Mouse (Mus musculus) common myeloid progenitor, adult 5-6 weeks (primary cell): ENCODE measurements around the gene Fbxw2. TPM values are rescaled to one million over a fixed set of nuclear protein-coding genes. Genes with fewer than 3 reads are reported as not detected.
"Not testable (repeated sequence)": the region's sequence is repeated elsewhere in the genome, so short reads cannot be mapped to it uniquely, and the experiment has no call there.

Experiments
- ATAC-seq: replicated peaks from 2 replicates; pipeline ENCODE4 v1.8.0; 2016; ENCODE audit warnings: low read depth, mild to moderate bottlenecking, moderate TSS enrichment, inconsistent platforms; ENCODE audit not compliant: poor library complexity, severe bottlenecking
- total RNA-seq: library from RNA; stranded (forward); fragments of 200-1000, 187-1606 nt; gene quantifications from 2 replicates; pipeline ENCODE4 v1.2.3, GENCODE M21; 2017

Fbxw2 gene
- total RNA-seq: 59.0 and 63.9 TPM in 2 replicates

GRCm38 (mm10) chr2:34825827-34826459 lies at the start of gene Fbxw2:
Gene Fbxw2, minus strand, starts transcription at chr2:34826311.
- ATAC-seq: peak; percentile 98

- ATAC-seq: no peak
These were observed 48.8 kb upstream of the Fbxw2 start, which contains the start of gene Psmd5 for GRCm38 (mm10) chr2:34874816-34875345. Gene Psmd5, minus strand, starts transcription at chr2:34874968.

GRCm38 (mm10) chr2:34874271-34874670 lies 48.2 kb upstream of the Fbxw2 start, which contains the start of gene Cutal:
Gene Cutal, plus strand, starts transcription at chr2:34874396.
- ATAC-seq: no peak

GRCm38 (mm10) chr2:34870520-34871474 lies 44.7 kb upstream of the Fbxw2 start:
- ATAC-seq: peak; percentile 92

- ATAC-seq: peak; percentile 63
These were observed 43.6 kb upstream of the Fbxw2 start for GRCm38 (mm10) chr2:34869680-34870079.

- ATAC-seq: no peak
These were observed 31.6 kb upstream of the Fbxw2 start for GRCm38 (mm10) chr2:34857728-34858127.

GRCm38 (mm10) chr2:34855265-34855664 lies 29.2 kb upstream of the Fbxw2 start:
- 0 out of 2 replicates have a peak, but pooled peaks have one; percentile 36 for ATAC-seq

GRCm38 (mm10) chr2:34847702-34848101 lies 21.6 kb upstream of the Fbxw2 start:
- ATAC-seq: no peak

- no peak for ATAC-seq
These were observed 17.3 kb upstream of the Fbxw2 start for GRCm38 (mm10) chr2:34843211-34843939.

GRCm38 (mm10) chr2:34841706-34842105 lies 15.6 kb upstream of the Fbxw2 start:
- no peak for ATAC-seq

- not testable (repeated sequence) for ATAC-seq
These were observed 14.0 kb upstream of the Fbxw2 start for GRCm38 (mm10) chr2:34840143-34840542.

- ATAC-seq: no peak
These were observed 9.6 kb upstream of the Fbxw2 start for GRCm38 (mm10) chr2:34835669-34836068.

GRCm38 (mm10) chr2:34833624-34834023 lies 7.5 kb upstream of the Fbxw2 start:
- no peak for ATAC-seq

- ATAC-seq: not testable (repeated sequence)
These were observed 6.8 kb upstream of the Fbxw2 start, which contains the start of gene Gm34653 for GRCm38 (mm10) chr2:34832766-34833457. Gene Gm34653, plus strand, starts transcription at chr2:34833007.

GRCm38 (mm10) chr2:34830066-34830465 lies 4.0 kb upstream of the Fbxw2 start:
- ATAC-seq: not testable (repeated sequence)

- ATAC-seq: 0 out of 2 replicates have a peak, but pooled peaks have one; percentile 24
These were observed 1.9 kb upstream of the Fbxw2 start for GRCm38 (mm10) chr2:34828026-34828425.

- ATAC-seq: no peak
These were observed 1.5 kb upstream of the Fbxw2 start for GRCm38 (mm10) chr2:34827591-34827990.

GRCm38 (mm10) chr2:34826460-34827231 lies 535 bp upstream of the Fbxw2 start:
- peak; percentile 37 for ATAC-seq

- no peak for ATAC-seq
These were observed 7.6 kb downstream of the Fbxw2 start for GRCm38 (mm10) chr2:34818492-34818891.
